Mouse (Mus musculus) liver, adult 2 months (tissue): ENCODE measurements at regions not wholly inside any gene's neighbourhood (a gene's known extent, or its start where the extent isn't known, plus 50 kb on each side); places are given as distances from the start of the nearest gene placed in this dataset.

Experiments used
- CTCF ChIP-seq: fragments of 200-500 bp; IDR thresholded peaks from 2 replicates; pipeline ENCODE4 v1.5.1; 2011; ENCODE audit warnings: low read depth, low read length, control low read depth
- POLR2A ChIP-seq: fragments of 200-500 bp; IDR thresholded peaks from 2 replicates; pipeline ENCODE4 v1.6.1; 2011; ENCODE audit warnings: low read length, control low read depth; ENCODE audit not compliant: insufficient read depth; ENCODE audit errors: extremely low read depth

DNA sequence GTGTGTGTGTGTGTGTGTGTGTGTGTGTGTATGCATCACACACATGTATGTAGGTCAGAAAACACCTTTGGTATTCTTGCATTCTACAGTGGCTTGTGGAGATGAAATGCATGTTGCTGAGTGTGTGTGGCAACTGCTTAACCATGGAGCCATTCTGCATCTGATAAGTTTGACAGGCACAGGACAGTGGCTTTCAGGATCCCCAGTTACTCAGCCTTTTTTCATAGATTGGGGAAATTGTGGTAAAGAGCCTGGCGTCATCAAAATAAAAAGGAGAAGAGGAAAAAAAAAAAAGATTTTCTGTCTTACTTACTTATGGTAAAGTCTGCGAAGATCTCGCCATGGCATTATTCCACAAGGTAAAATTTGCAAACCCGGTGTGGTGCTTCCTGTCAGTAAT is 53.6 kb upstream of the Fbxo11 start:
- no peak for TF ChIP-seq CTCF
- TF ChIP-seq POLR2A, result no peak
